In the genomic region with DNA sequence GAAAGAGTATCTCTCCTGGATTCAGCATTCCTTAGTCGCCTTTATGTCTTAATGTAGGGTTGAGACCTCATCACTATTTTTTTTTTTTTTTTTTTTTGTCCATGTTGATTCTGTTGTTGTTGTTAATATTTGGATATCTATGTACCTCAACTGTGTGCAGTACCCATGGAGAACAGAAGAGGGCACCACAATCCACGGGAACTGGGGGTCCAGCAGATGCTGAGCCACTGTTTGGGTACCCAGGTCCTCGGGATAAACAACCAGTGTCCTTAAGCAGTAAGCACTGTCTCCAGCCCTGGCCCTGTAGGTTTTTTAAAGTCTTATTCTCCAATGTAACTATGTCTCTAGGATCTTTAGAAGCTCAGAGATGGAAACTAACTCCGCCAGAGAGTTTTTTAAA, we compare ENCODE assay signal across 14 mouse cellular contexts. TPM values are rescaled to one million over a fixed set of nuclear protein-coding genes. Genes with fewer than 3 reads are reported as not detected.
A peak's percentile ranks its signal among the peaks of the same experiment; 100 is the strongest.
DNase-seq lines count a peak whose midpoint lies in the region; ATAC-seq and TF ChIP-seq lines count a peak whose summit lies in the region.
"Had no signal": no experiment of that assay in that cellular context is flagged by ENCODE, and none has a peak within 500 bp of the region (broad histone marks: within the 10 kb centered on the region; RNA-seq: fewer than 3 reads in every experiment).

No protein-coding gene starts in this region.

- H3K36me3 ChIP-seq in forebrain, postnatal 0 days (ENCODE audit: insufficient read depth) = no peaks in the 10 kb centered on the region
- no peaks in the 10 kb centered on the region for H3K36me3 ChIP-seq in forebrain, embryonic 16.5 days (ENCODE audit: control insufficient read depth, insufficient read depth)
- no peaks in the 10 kb centered on the region for H3K36me3 ChIP-seq in lung, embryonic 14.5 days (ENCODE audit: insufficient read depth)
- H3K36me3 ChIP-seq in kidney, embryonic 15.5 days = no peaks in the 10 kb centered on the region
- H3K36me3 ChIP-seq: liver, embryonic 15.5 days had no signal

- H3K27ac ChIP-seq in forebrain, postnatal 0 days (ENCODE audit: low read depth, low read length) = no peak overlapping the region
- H3K27ac ChIP-seq in forebrain, embryonic 16.5 days (ENCODE audit: low read length) = no peak overlapping the region
- H3K27ac ChIP-seq in lung, embryonic 14.5 days (ENCODE audit: low read depth) = no peak overlapping the region
- H3K27ac ChIP-seq in kidney, embryonic 15.5 days = no peak overlapping the region
- H3K27ac ChIP-seq: hindbrain, embryonic 14.5 days; liver, embryonic 15.5 days had no signal

- H3K9ac ChIP-seq in forebrain, postnatal 0 days = no peak overlapping the region
- no peak overlapping the region for H3K9ac ChIP-seq in forebrain, embryonic 16.5 days (replicated peaks; ENCODE audit: low read depth, low read length)
- no peak overlapping the region for H3K9ac ChIP-seq in lung, embryonic 14.5 days
- no peak overlapping the region for H3K9ac ChIP-seq in kidney, embryonic 15.5 days
- H3K9ac ChIP-seq: hindbrain, embryonic 14.5 days; liver, embryonic 15.5 days had no signal

- ATAC-seq in forebrain, postnatal 0 days = no peak
- ATAC-seq in forebrain, embryonic 16.5 days = no peak
- no peak for ATAC-seq in lung, embryonic 14.5 days (ENCODE audit: insufficient read depth)
- no peak for ATAC-seq in kidney, embryonic 15.5 days (replicated peaks; ENCODE audit: low FRiP score)

- no peaks in the 10 kb centered on the region for H3K27me3 ChIP-seq in forebrain, postnatal 0 days (ENCODE audit: insufficient read depth, low read length)
- H3K27me3 ChIP-seq in forebrain, embryonic 16.5 days (replicated peaks; ENCODE audit: control insufficient read depth, insufficient read depth, low read length) = no peaks in the 10 kb centered on the region
- no peaks in the 10 kb centered on the region for H3K27me3 ChIP-seq in lung, embryonic 14.5 days (ENCODE audit: insufficient read depth, low read length)
- H3K27me3 ChIP-seq in kidney, embryonic 15.5 days = no peaks in the 10 kb centered on the region
- H3K27me3 ChIP-seq: liver, embryonic 15.5 days; megakaryocyte, embryonic 14.5 days had no signal

- no peak overlapping the region for H3K4me2 ChIP-seq in forebrain, postnatal 0 days (ENCODE audit: low read depth)
- H3K4me2 ChIP-seq in forebrain, embryonic 16.5 days (ENCODE audit: low read length) = no peak overlapping the region
- H3K4me2 ChIP-seq in lung, embryonic 14.5 days = no peak overlapping the region
- H3K4me2 ChIP-seq in kidney, embryonic 15.5 days = no peak overlapping the region

- H3K4me1 ChIP-seq in forebrain, postnatal 0 days (ENCODE audit: insufficient read depth) = no peaks in the 10 kb centered on the region
- no peaks in the 10 kb centered on the region for H3K4me1 ChIP-seq in forebrain, embryonic 16.5 days (replicated peaks; ENCODE audit: control insufficient read depth, insufficient read depth, low read length)
- 0 out of 2 replicates have a peak, but pooled peaks cover 2% of the 10 kb centered on the region for H3K4me1 ChIP-seq in lung, embryonic 14.5 days (ENCODE audit: insufficient read depth)
- H3K4me1 ChIP-seq in kidney, embryonic 15.5 days = 0 out of 2 replicates have a peak, but pooled peaks cover 10% of the 10 kb centered on the region

- H3K9me3 ChIP-seq in forebrain, postnatal 0 days (ENCODE audit: low read length) = no peaks in the 10 kb centered on the region
- no peaks in the 10 kb centered on the region for H3K9me3 ChIP-seq in forebrain, embryonic 16.5 days (ENCODE audit: control insufficient read depth, low read length)
- no peaks in the 10 kb centered on the region for H3K9me3 ChIP-seq in lung, embryonic 14.5 days (ENCODE audit: low read depth, low read length)
- no peaks in the 10 kb centered on the region for H3K9me3 ChIP-seq in kidney, embryonic 15.5 days (replicated peaks)
- H3K9me3 ChIP-seq: liver, embryonic 15.5 days; megakaryocyte, embryonic 14.5 days had no signal

- 0 out of 2 replicates have a peak, but pooled peaks have one; percentile 13 for TF ChIP-seq CTCF in forebrain, postnatal 0 days (IDR thresholded peaks at IDR 0.05; ENCODE audit: low read depth)
- peak; percentile 26; the same call in 1 of the 2 replicates for TF ChIP-seq CTCF in lung, embryonic 14.5 days (IDR thresholded peaks at IDR 0.05; ENCODE audit: low read depth)

- WGBS in forebrain, postnatal 0 days = 94% methylated on average over 4 of the region's 4 CpGs
- 94% methylated on average over 4 of the region's 4 CpGs for WGBS in forebrain, embryonic 16.5 days
- 90% methylated on average over 4 of the region's 4 CpGs for WGBS in lung, embryonic 14.5 days
- 93% methylated on average over 4 of the region's 4 CpGs for WGBS in kidney, embryonic 15.5 days

- no peak for DNase-seq in forebrain, postnatal 0 days
- DNase-seq in lung, embryonic 14.5 days = no peak
- DNase-seq in lung, postnatal 25 days (ENCODE audit: low spot score) = no peak
- peak; percentile 54 for DNase-seq in R1 (ENCODE audit: low read depth, low spot score)
- DNase-seq in naive thymus-derived CD4-positive, alpha-beta T cell, adult 2 months (ENCODE audit: low read depth) = peak; percentile 19
- DNase-seq in retina, postnatal 1 day = no peak
- DNase-seq: cerebellum, adult 9-11 months; gastrocnemius, postnatal 36 days had no signal

- no peak overlapping the region for H3K4me3 ChIP-seq in forebrain, postnatal 0 days (ENCODE audit: low read depth, low read length)
- no peak overlapping the region for H3K4me3 ChIP-seq in forebrain, embryonic 16.5 days (replicated peaks; ENCODE audit: low read length)
- H3K4me3 ChIP-seq in lung, embryonic 14.5 days (ENCODE audit: low read depth, low read length) = no peak overlapping the region
- H3K4me3 ChIP-seq in kidney, embryonic 15.5 days (replicated peaks) = no peak overlapping the region
- H3K4me3 ChIP-seq: erythroblast, embryonic 14.5 days had no signal

RNA-seq across cellular contexts. Expression of a gene that starts 43.2 kb away (rescaled TPM):
- 0.54 and 0.95 TPM in 2 replicates for total RNA-seq in forebrain, postnatal 0 days (2014; rRNA removed)
- 1.9 and 2.2 TPM in 2 replicates for polyA plus RNA-seq in forebrain, postnatal 0 days (2015; fragmentation: Nextera tagmentation; extraction: Ambion mirVana)
- 1.6 TPM in 2 replicates for polyA plus RNA-seq in forebrain, embryonic 16.5 days (2015; fragmentation: Nextera tagmentation; extraction: Ambion mirVana)
- polyA plus RNA-seq in lung, embryonic 14.5 days (2014; fragmentation: Nextera tagmentation; extraction: Ambion mirVana) = 6.2 and 6.5 TPM in 2 replicates
- polyA plus RNA-seq in kidney, embryonic 15.5 days (2015; fragmentation: Nextera tagmentation; extraction: Ambion mirVana) = 4.2 and 4.4 TPM in 2 replicates

Comparison
In these comparisons a context has a peak if more than half of its experiments do, and no peak if none do; other contexts are left out.
1. DNase-seq: peak in R1 (single experiment) and naive thymus-derived CD4-positive, alpha-beta T cell, adult 2 months (single experiment); none in forebrain, postnatal 0 days (single experiment), lung, embryonic 14.5 days (single experiment), lung, postnatal 25 days (single experiment) and retina, postnatal 1 day (single experiment).